Mouse (Mus musculus) myocyte (in vitro differentiated cells): ENCODE data around the gene Gm5105. TPM values are rescaled to one million over a fixed set of nuclear protein-coding genes. Genes with fewer than 3 reads are reported as not detected.

Experiments
- H3K27me3 ChIP-seq: one replicate; pipeline ENCODE4 v1.6.1; 2011; ENCODE audit not compliant: control insufficient read depth, insufficient read depth, insufficient read length
- H3K36me3 ChIP-seq: one replicate; pipeline ENCODE4 v1.6.1; 2011; ENCODE audit not compliant: control insufficient read depth, insufficient read depth
- H3K4me2 ChIP-seq: one replicate; pipeline ENCODE4 v1.6.1; 2011; ENCODE audit warnings: low read depth, control low read depth
- H3K4me3 ChIP-seq: one replicate; pipeline ENCODE4 v1.5.1; 2011; ENCODE audit warnings: mild to moderate bottlenecking, control low read depth, moderate library complexity
- H3K79me2 ChIP-seq: one replicate; pipeline ENCODE4 v1.6.1; 2011; ENCODE audit not compliant: control insufficient read depth, insufficient read depth
- H3ac ChIP-seq: one replicate; pipeline ENCODE4 v1.6.1; 2011; ENCODE audit not compliant: control insufficient read depth, insufficient read length
- CEBPB ChIP-seq: IDR thresholded peaks from 2 replicates; pipeline ENCODE4 v1.6.1; 2011; ENCODE audit warnings: mild to moderate bottlenecking, moderate library complexity; ENCODE audit not compliant: poor library complexity, insufficient read depth, severe bottlenecking
- E2F4 ChIP-seq: IDR thresholded peaks from one replicate; pipeline ENCODE4 v1.6.1; 2011; ENCODE audit warnings: mild to moderate bottlenecking, control low read depth, moderate library complexity; ENCODE audit not compliant: insufficient read depth
- MAX ChIP-seq: IDR thresholded peaks from one replicate; pipeline ENCODE4 v1.6.1; 2011; ENCODE audit warnings: low read depth, mild to moderate bottlenecking, control low read depth
- MYOD1 ChIP-seq, 3 experiments: IDR thresholded peaks; one replicate each; pipeline ENCODE4 v1.6.1; 2011; ENCODE audit warnings: control low read depth in 2 of 3, low read depth in 2 of 3, mild to moderate bottlenecking in 2 of 3, moderate library complexity in 1 of 3; ENCODE audit not compliant: insufficient read length in 2 of 3, control insufficient read depth in 1 of 3
- MYOG ChIP-seq, 3 experiments: IDR thresholded peaks; one replicate each; pipeline ENCODE4 v1.6.1; 2011; ENCODE audit warnings: control low read depth in 2 of 3, low read depth in 2 of 3, mild to moderate bottlenecking in 2 of 3; ENCODE audit not compliant: insufficient read length in 2 of 3, control insufficient read depth in 1 of 3, insufficient read depth in 1 of 3
- POLR2A ChIP-seq: IDR thresholded peaks from one replicate; pipeline ENCODE4 v1.6.1; 2011; ENCODE audit warnings: low read depth, mild to moderate bottlenecking, control low read depth, moderate library complexity; ENCODE audit not compliant: insufficient read length
- POLR2AphosphoS2 ChIP-seq: IDR thresholded peaks from one replicate; pipeline ENCODE4 v1.6.1; 2011; ENCODE audit warnings: low read depth, control low read depth; ENCODE audit not compliant: insufficient read length
- REST ChIP-seq: IDR thresholded peaks from one replicate; pipeline ENCODE4 v1.6.1; 2011; ENCODE audit warnings: mild to moderate bottlenecking, control low read depth, moderate library complexity; ENCODE audit not compliant: insufficient read depth, insufficient read length
- SRF ChIP-seq: IDR thresholded peaks from one replicate; pipeline ENCODE4 v1.6.1; 2011; ENCODE audit warnings: low read depth; ENCODE audit not compliant: control insufficient read depth, insufficient read length
- TCF12 ChIP-seq: IDR thresholded peaks from one replicate; pipeline ENCODE4 v1.6.1; 2011; ENCODE audit warnings: mild to moderate bottlenecking, control low read depth; ENCODE audit not compliant: poor library complexity, insufficient read depth, severe bottlenecking
- TCF3 ChIP-seq: IDR thresholded peaks from one replicate; pipeline ENCODE4 v1.6.1; 2011; ENCODE audit warnings: low read depth, control low read depth; ENCODE audit not compliant: insufficient read length
- USF1 ChIP-seq: IDR thresholded peaks from one replicate; pipeline ENCODE4 v1.6.1; 2011; ENCODE audit warnings: low read depth, mild to moderate bottlenecking, control low read depth, moderate library complexity
- polyA plus RNA-seq: library from polyadenylated mRNA; unstranded; fragments of >200 nt; fragmentation: generic; extraction: Trizol; gene quantifications from one replicate; pipeline ENCODE4 v1.2.1, GENCODE M21; 2012; ENCODE audit warnings: missing spikeins

Gene Gm5105
- polyA plus RNA-seq, 1 experiment, result 0.24 TPM

GRCm38 (mm10) chr3:138022003-138022402, 45.2 kb downstream of the Gm5105 start:
- Histone ChIP-seq H3K79me2 (no peaks in the 10 kb centered on the region), H3ac (no peak overlapping the region), H3K4me2 (no peak overlapping the region), H3K27me3 (no peaks in the 10 kb centered on the region), H3K36me3 (no peaks in the 10 kb centered on the region), H3K4me3 (no peak overlapping the region)
- TF ChIP-seq MAX (no peak), MYOD1 (IDR thresholded peaks at IDR 0.05; ENCODE audit: control insufficient read depth in 1 of 3, insufficient read length in 2 of 3, low read depth in 2 of 3) (no peak), POLR2AphosphoS2 (no peak), REST (no peak), SRF (no peak), CEBPB (no peak), E2F4 (no peak), MYOG (IDR thresholded peaks at IDR 0.05; ENCODE audit: control insufficient read depth in 1 of 3, insufficient read depth in 1 of 3, insufficient read length in 2 of 3, low read depth in 2 of 3) (no peak), TCF3 (no peak), USF1 (no peak), POLR2A (no peak), TCF12 (no peak)

- no peak overlapping the region for H3K4me2 ChIP-seq
- H3K4me3 ChIP-seq, result no peak overlapping the region
- H3K79me2 ChIP-seq, result no peaks in the 10 kb centered on the region
- no peaks in the 10 kb centered on the region for H3K27me3 ChIP-seq
- H3K36me3 ChIP-seq, result no peaks in the 10 kb centered on the region
- no peak overlapping the region for H3ac ChIP-seq
- no peak for TF ChIP-seq MAX
- no peak for TF ChIP-seq E2F4
- no peak for TF ChIP-seq MYOG (IDR thresholded peaks at IDR 0.05; ENCODE audit: control insufficient read depth in 1 of 3, insufficient read depth in 1 of 3, insufficient read length in 2 of 3, low read depth in 2 of 3)
- TF ChIP-seq CEBPB, result no peak
- TF ChIP-seq POLR2A, result no peak
- no peak for TF ChIP-seq TCF3
- TF ChIP-seq MYOD1 (IDR thresholded peaks at IDR 0.05; ENCODE audit: control insufficient read depth in 1 of 3, insufficient read length in 2 of 3, low read depth in 2 of 3), result no peak
- no peak for TF ChIP-seq SRF
- no peak for TF ChIP-seq REST
- TF ChIP-seq USF1, result no peak
- TF ChIP-seq POLR2AphosphoS2, result no peak
- TF ChIP-seq TCF12, result no peak
These were observed 50.4 kb downstream of the Gm5105 start for GRCm38 (mm10) chr3:138016810-138017209.

- Histone ChIP-seq H3K36me3 (no peaks in the 10 kb centered on the region), H3K4me3 (no peak overlapping the region), H3K79me2 (no peaks in the 10 kb centered on the region), H3K4me2 (no peak overlapping the region), H3ac (no peak overlapping the region), H3K27me3 (no peaks in the 10 kb centered on the region)
- no peak for TF ChIP-seq MAX
- TF ChIP-seq USF1, result no peak
- TF ChIP-seq MYOD1 (IDR thresholded peaks at IDR 0.05; ENCODE audit: control insufficient read depth in 1 of 3, insufficient read length in 2 of 3, low read depth in 2 of 3), result no peak
- no peak for TF ChIP-seq CEBPB
- no peak for TF ChIP-seq POLR2AphosphoS2
- no peak for TF ChIP-seq E2F4
- no peak for TF ChIP-seq SRF
- TF ChIP-seq TCF12, result no peak
- TF ChIP-seq REST, result no peak
- TF ChIP-seq POLR2A, result no peak
- no peak for TF ChIP-seq MYOG (IDR thresholded peaks at IDR 0.05; ENCODE audit: control insufficient read depth in 1 of 3, insufficient read depth in 1 of 3, insufficient read length in 2 of 3, low read depth in 2 of 3)
- TF ChIP-seq TCF3, result no peak
These were observed 52.5 kb downstream of the Gm5105 start for GRCm38 (mm10) chr3:138014725-138015124.

GRCm38 (mm10) chr3:138012351-138012750, 54.8 kb downstream of the Gm5105 start:
- Histone ChIP-seq H3ac (no peak overlapping the region), H3K27me3 (no peaks in the 10 kb centered on the region), H3K36me3 (no peaks in the 10 kb centered on the region), H3K4me2 (no peak overlapping the region), H3K79me2 (no peaks in the 10 kb centered on the region), H3K4me3 (no peak overlapping the region)
- TF ChIP-seq CEBPB (no peak), POLR2A (no peak), MYOG (IDR thresholded peaks at IDR 0.05; ENCODE audit: control insufficient read depth in 1 of 3, insufficient read depth in 1 of 3, insufficient read length in 2 of 3, low read depth in 2 of 3) (no peak), REST (no peak)

GRCm38 (mm10) chr3:138008152-138008551, 59.0 kb downstream of the Gm5105 start:
- Histone ChIP-seq H3K4me2 (no peak overlapping the region), H3K79me2 (no peaks in the 10 kb centered on the region), H3K4me3 (no peak overlapping the region), H3K36me3 (no peaks in the 10 kb centered on the region), H3K27me3 (no peaks in the 10 kb centered on the region), H3ac (no peak overlapping the region)
- TF ChIP-seq POLR2A, result no peak
- no peak for TF ChIP-seq TCF3
- TF ChIP-seq POLR2AphosphoS2, result no peak
- TF ChIP-seq E2F4, result no peak
- TF ChIP-seq TCF12, result no peak
- no peak for TF ChIP-seq CEBPB
- no peak for TF ChIP-seq MYOD1 (IDR thresholded peaks at IDR 0.05; ENCODE audit: control insufficient read depth in 1 of 3, insufficient read length in 2 of 3, low read depth in 2 of 3)
- no peak for TF ChIP-seq SRF
- TF ChIP-seq USF1, result no peak
- no peak for TF ChIP-seq MAX
- no peak for TF ChIP-seq REST
- TF ChIP-seq MYOG (IDR thresholded peaks at IDR 0.05; ENCODE audit: control insufficient read depth in 1 of 3, insufficient read depth in 1 of 3, insufficient read length in 2 of 3, low read depth in 2 of 3), result no peak
